ENCODE assay signal across 13 mouse cellular contexts in genomic region chr5:32204653-32205052, GRCm38 (mm10). TPM values are rescaled to one million over a fixed set of nuclear protein-coding genes. Genes with fewer than 3 reads are reported as not detected.
A peak's percentile ranks its signal among the peaks of the same experiment; 100 is the strongest.
DNase-seq lines count a peak whose midpoint lies in the region; ATAC-seq and TF ChIP-seq lines count a peak whose summit lies in the region.
"Had no signal": no experiment of that assay in that cellular context is flagged by ENCODE, and none has a peak within 500 bp of the region (broad histone marks: within the 10 kb centered on the region; RNA-seq: fewer than 3 reads in every experiment).

No protein-coding gene starts in this region.

- no peak for DNase-seq in kidney, postnatal 0 days (ENCODE audit: low spot score)
- no peak for DNase-seq in kidney, postnatal 10 days
- peak; percentile 11 for DNase-seq in CD4-positive helper T cell, adult 2 months (ENCODE audit: low read depth, low spot score)
- DNase-seq in MEL-GATA-1-ER (ENCODE audit: extremely low read depth, low read depth): peak; percentile 17
- DNase-seq in cerebellum, postnatal 4 days (ENCODE audit: low spot score in 2 of 2): no peak
- no peak for DNase-seq in kidney, adult 18-20 months
- no peak for DNase-seq in midbrain, embryonic 10.5 days (ENCODE audit: low spot score)
- DNase-seq: adrenal gland, postnatal 25 days; gastrocnemius, postnatal 10 days had no signal

- no peak overlapping the region for H3K4me2 ChIP-seq in kidney, postnatal 0 days (ENCODE audit: low read length)
- H3K4me2 ChIP-seq: embryonic facial prominence, embryonic 12.5 days; midbrain, embryonic 13.5 days had no signal

- no peak overlapping the region for H3K27ac ChIP-seq in kidney, postnatal 0 days
- H3K27ac ChIP-seq in midbrain, embryonic 10.5 days (replicated peaks): no peak overlapping the region
- H3K27ac ChIP-seq: embryonic facial prominence, embryonic 12.5 days; midbrain, embryonic 13.5 days had no signal

- no peak overlapping the region for H3K9ac ChIP-seq in kidney, postnatal 0 days (ENCODE audit: low read depth, low read length)
- H3K9ac ChIP-seq: embryonic facial prominence, embryonic 12.5 days; midbrain, embryonic 13.5 days had no signal

- H3K4me1 ChIP-seq in kidney, postnatal 0 days (replicated peaks; ENCODE audit: insufficient read depth, low read length): no peaks in the 10 kb centered on the region
- H3K4me1 ChIP-seq in midbrain, embryonic 10.5 days: no peaks in the 10 kb centered on the region
- H3K4me1 ChIP-seq: embryonic facial prominence, embryonic 12.5 days; midbrain, embryonic 13.5 days had no signal

- no peaks in the 10 kb centered on the region for H3K9me3 ChIP-seq in kidney, postnatal 0 days (replicated peaks; ENCODE audit: low read length)
- H3K9me3 ChIP-seq in midbrain, embryonic 10.5 days (replicated peaks): no peaks in the 10 kb centered on the region
- H3K9me3 ChIP-seq: embryonic facial prominence, embryonic 12.5 days; midbrain, embryonic 13.5 days had no signal

- peak; percentile 75 for TF ChIP-seq CTCF in kidney, postnatal 0 days (IDR thresholded peaks at IDR 0.05; ENCODE audit: low read depth)

- H3K27me3 ChIP-seq in kidney, postnatal 0 days (ENCODE audit: insufficient read depth, low read length): no peaks in the 10 kb centered on the region
- H3K27me3 ChIP-seq in midbrain, embryonic 10.5 days (ENCODE audit: low read depth, poor library complexity, severe bottlenecking): no peaks in the 10 kb centered on the region
- H3K27me3 ChIP-seq: embryonic facial prominence, embryonic 12.5 days; midbrain, embryonic 13.5 days had no signal

- no peak for ATAC-seq in kidney, postnatal 0 days (replicated peaks; ENCODE audit: low FRiP score, low read depth)
- peak; percentile 74 for ATAC-seq in megakaryocyte progenitor cell, adult 5-6 weeks (replicated peaks; ENCODE audit: poor library complexity)
- ATAC-seq: midbrain, embryonic 13.5 days had no signal

- H3K36me3 ChIP-seq in kidney, postnatal 0 days (ENCODE audit: insufficient read depth, low read length): no peaks in the 10 kb centered on the region
- H3K36me3 ChIP-seq in midbrain, embryonic 10.5 days: no peaks in the 10 kb centered on the region
- H3K36me3 ChIP-seq: embryonic facial prominence, embryonic 12.5 days; midbrain, embryonic 13.5 days had no signal

- H3K4me3 ChIP-seq in kidney, postnatal 0 days (replicated peaks; ENCODE audit: low read depth, low read length): no peak overlapping the region
- H3K4me3 ChIP-seq in midbrain, embryonic 10.5 days: no peak overlapping the region
- H3K4me3 ChIP-seq: embryonic facial prominence, embryonic 12.5 days; midbrain, embryonic 13.5 days had no signal

- 79% methylated on average over 4 of the region's 4 CpGs for whole genome bisulfite sequencing in kidney, postnatal 0 days
- 80% methylated on average over 4 of the region's 4 CpGs for WGBS in midbrain, embryonic 10.5 days

RNA-seq across cellular contexts. Expression of gene Plb1, which starts 27.9 kb away (rescaled TPM):
- 0.33 and 0.36 TPM in 2 replicates for polyA plus RNA-seq in kidney, postnatal 0 days (2015; fragmentation: Nextera tagmentation; extraction: Ambion mirVana)
- not detected in 2 replicates for total RNA-seq in megakaryocyte progenitor cell, adult 5-6 weeks (2015)
- total RNA-seq in megakaryocyte progenitor cell, adult 5-6 weeks (2017): 0.17 TPM in 1 of 2 replicates, not detected in the other
- polyA plus RNA-seq in midbrain, embryonic 10.5 days (2016; fragmentation: Nextera tagmentation; extraction: Ambion mirVana): 0.05 TPM in 1 of 2 replicates, not detected in the other
- total RNA-seq: adrenal gland, postnatal 25 days had no signal
- polyA plus RNA-seq: limb, embryonic 11.5 days; midbrain, embryonic 13.5 days had no signal

Comparison
In these comparisons a context has a peak if more than half of its experiments do, and no peak if none do; other contexts are left out.
1. DNase-seq: peak in CD4-positive helper T cell, adult 2 months (single experiment) and MEL-GATA-1-ER (single experiment); none in kidney, postnatal 0 days (single experiment), kidney, postnatal 10 days (single experiment), cerebellum, postnatal 4 days (0 of 2), kidney, adult 18-20 months (single experiment) and midbrain, embryonic 10.5 days (single experiment).